Mouse (Mus musculus): ENCODE results near the gene Pum3.
A peak's percentile ranks its signal among the peaks of the same experiment; 100 is the strongest.

Gene Pum3

GRCm38 (mm10) chr19:27429745-27430251, at the start of gene Pum3:
Gene Pum3 (minus strand): TSS chr19:27429825.
- peak; percentile 87 to 89 for DNase-seq (ENCODE audit: low read depth in 1 of 2, low spot score in 2 of 2)

- DNase-seq (ENCODE audit: low read depth in 1 of 2, low spot score in 2 of 2) = no peak
Observed at GRCm38 (mm10) chr19:27466691-27467090, 37.1 kb upstream of the Pum3 start.

- no peak for DNase-seq (ENCODE audit: low read depth in 1 of 2, low spot score in 2 of 2)
Observed at GRCm38 (mm10) chr19:27462656-27463055, 33.0 kb upstream of the Pum3 start.

DNA sequence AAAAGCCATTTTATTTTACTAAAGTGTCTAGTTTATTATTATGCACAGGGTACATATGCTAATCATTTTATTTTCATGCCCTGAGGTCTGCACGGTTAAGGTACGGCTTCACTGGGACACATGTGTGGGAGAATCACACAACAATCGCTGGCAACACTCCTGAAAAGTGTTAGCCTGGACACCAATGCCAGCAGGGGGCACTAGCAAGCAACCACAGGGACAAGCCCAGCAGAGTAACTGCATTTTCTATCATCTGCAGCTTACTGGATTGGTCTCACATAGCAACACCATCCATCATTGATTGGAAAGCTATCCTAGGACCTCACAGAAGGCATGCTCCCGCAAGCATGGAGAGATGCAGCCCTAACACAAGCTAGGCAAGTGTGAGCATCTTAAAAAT, 20.8 kb upstream of the Pum3 start:
- no peak for DNase-seq (ENCODE audit: low read depth in 1 of 2, low spot score in 2 of 2)

- no peak for DNase-seq (ENCODE audit: low read depth in 1 of 2, low spot score in 2 of 2)
Observed at GRCm38 (mm10) chr19:27447515-27447914, 17.9 kb upstream of the Pum3 start.

GRCm38 (mm10) chr19:27441106-27441505, 11.5 kb upstream of the Pum3 start:
- no peak for DNase-seq (ENCODE audit: low read depth in 1 of 2, low spot score in 2 of 2)

DNA sequence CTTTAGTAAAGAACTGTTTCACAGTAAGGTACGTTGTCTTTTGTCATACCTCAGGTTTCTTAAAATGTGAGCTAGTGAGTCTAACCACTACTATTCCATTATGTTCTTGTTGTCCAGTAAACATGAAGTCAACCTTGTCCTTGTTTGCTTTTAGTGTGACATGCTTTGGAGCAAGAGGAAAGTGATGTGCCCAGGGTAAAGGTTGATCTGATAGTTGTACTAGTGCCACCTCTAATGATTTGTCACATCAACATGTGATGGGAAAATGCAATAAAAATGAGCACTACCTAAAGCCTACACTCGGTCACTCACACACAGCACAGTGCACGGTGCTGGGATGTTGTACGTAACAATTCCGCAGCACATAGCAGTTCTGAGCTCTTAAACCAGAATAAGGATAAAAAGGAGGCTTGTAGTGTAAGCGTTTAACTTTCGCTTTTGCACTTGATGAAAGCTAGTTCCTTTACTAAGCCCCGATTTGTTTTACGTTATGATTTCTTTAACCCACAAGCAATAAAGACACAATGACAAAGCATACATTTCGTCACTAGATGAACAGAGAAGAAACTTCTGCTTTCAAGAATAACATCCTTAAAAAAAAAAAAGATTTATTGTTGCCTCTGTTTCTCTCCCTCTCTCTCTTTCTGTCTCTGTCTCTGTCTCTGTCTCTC, 8.5 kb upstream of the Pum3 start:
- DNase-seq (ENCODE audit: low read depth in 1 of 2, low spot score in 2 of 2) = no peak

DNA sequence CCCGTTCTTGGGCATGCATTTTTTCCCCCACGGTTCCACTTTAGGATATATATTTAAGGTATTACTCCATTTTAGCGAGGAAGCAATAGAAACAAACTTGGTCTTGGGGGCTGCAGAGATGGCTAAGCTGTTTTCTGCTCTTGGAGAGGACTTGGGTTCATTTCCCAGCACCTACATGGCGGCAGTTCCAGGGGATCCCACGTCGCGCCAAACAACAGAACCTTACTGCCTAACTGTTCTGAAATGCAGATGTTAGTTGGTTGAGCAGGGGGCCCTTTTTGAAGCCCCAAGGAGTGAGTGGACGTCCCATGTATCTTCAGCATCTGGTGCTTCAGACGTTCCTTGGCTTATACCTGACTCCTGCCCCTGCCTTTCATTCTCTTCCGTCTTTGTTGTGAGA, 781 bp upstream of the Pum3 start:
- no peak for DNase-seq (ENCODE audit: low read depth in 1 of 2, low spot score in 2 of 2)

GRCm38 (mm10) chr19:27429281-27429680, 344 bp downstream of the Pum3 start:
- DNase-seq (ENCODE audit: low read depth in 1 of 2, low spot score in 2 of 2) = no peak

DNA sequence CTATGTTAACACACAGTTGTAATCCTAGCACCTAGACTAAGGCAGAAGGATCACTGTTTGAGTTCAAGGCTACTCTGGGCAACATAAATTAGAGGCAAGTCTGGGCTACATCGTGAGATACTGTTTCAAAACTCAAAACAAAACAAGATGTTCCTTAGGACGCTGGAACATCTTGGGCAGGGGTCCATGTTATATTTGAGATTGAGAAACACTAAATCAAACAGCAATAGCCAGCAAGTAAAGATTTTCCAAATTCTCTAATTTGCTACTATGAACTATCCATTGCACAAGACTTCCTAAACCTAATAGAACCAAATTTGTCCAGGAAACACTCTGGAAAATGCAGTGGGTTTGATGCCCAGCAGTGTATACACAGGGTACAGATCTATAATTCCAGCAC, 1.8 kb downstream of the Pum3 start:
- DNase-seq (ENCODE audit: low read depth in 1 of 2, low spot score in 2 of 2) = no peak

DNA sequence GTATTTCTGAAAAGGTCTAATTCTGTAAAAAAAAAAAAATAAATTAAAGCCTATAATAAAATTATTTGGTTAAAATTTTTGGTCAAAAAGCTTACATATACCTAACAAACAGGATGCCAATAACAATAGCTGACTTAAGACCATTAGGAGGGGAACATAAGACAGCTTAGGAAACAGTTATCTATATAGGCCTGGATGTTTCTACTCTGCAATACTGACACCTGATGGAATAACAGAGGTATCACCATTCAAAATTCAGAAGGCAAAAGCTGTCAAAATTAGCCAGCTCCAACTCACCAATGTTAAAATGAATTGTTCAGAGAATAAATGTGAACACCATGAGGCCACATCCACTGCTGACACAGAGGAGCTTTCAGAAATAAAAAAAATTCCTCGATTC, 3.2 kb downstream of the Pum3 start:
- DNase-seq (ENCODE audit: low read depth in 1 of 2, low spot score in 2 of 2) = no peak

DNA sequence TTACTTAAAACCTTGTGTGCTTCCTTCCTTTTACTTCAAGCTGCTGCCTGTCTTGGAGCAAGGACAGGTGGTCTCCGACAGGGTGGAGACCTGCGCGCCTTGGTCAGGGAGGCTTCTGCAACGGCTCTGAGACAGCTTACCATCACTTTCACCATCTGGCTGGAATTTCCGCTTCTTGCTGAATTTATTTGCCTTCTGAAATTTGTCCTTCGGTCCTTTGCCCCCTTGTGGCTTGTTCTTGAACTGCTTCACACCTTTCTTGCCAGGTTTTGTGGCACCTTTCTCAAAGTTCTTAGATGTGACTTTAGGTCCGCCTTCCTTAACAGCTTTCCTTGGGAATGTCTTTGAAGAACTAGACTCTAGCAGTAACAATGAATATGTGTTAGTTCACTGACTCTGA, 4.0 kb downstream of the Pum3 start:
- no peak for DNase-seq (ENCODE audit: low read depth in 1 of 2, low spot score in 2 of 2)

DNA sequence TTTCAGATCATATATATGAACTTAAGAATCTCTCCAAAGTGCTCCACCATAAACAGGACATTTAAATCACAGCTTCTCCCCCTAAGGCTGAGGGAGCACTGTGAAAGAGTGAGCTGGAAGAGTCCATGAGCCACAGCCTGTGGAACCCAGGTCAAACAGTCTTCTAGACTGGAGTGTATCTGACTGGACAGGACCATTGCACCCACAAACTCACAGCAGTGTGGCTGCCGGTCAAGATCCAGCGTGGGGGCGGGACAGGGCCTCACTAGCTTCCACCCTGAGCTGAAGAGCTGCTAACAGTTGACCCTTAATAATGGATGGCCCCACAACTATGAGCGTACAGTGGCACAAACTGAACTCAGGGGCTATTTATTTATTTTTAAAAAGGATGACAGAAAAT, 12.2 kb downstream of the Pum3 start:
- DNase-seq (ENCODE audit: low read depth in 1 of 2, low spot score in 2 of 2) = no peak

DNA sequence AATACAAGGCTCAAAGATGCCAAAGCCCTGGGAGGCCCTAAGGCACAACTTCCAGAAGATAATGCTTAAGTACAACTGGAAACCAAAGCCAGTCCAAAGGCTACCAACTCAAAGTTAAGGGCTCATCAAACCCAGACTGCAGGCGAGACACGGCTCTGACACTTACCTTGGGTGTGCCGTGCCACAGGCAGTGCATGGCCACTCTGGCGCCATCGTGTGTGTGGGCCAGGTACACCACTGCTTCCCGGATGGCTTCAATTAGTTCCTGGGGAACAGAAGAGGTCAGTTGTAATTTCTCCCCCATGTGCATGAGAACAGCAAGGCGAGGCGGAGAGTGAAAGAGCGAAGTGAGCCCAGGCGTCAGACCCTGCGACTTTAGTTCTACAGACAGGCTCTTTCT, 13.1 kb downstream of the Pum3 start:
- DNase-seq (ENCODE audit: low read depth in 1 of 2, low spot score in 2 of 2) = no peak

GRCm38 (mm10) chr19:27411340-27411739, 18.3 kb downstream of the Pum3 start:
- no peak for DNase-seq (ENCODE audit: low read depth in 1 of 2, low spot score in 2 of 2)

DNA sequence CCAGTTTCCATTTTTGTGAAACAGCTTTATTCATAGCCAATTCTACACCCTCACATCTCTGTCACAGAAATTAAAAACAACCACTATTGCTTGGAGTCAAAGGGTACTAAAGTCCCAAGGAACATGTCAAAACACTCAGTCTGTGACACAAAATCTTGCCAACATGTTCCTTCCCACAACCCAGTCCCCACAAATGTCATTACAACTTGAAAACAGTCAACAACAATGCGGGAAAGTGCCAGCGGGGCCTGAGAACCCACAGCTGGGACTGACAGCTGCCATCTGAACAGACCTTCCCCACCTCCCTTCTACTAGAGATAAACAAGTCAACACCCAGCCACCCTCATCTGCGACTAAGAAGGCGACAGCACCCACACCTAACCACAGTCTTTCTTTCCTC, 18.9 kb downstream of the Pum3 start:
- DNase-seq (ENCODE audit: low read depth in 1 of 2, low spot score in 2 of 2) = no peak

DNA sequence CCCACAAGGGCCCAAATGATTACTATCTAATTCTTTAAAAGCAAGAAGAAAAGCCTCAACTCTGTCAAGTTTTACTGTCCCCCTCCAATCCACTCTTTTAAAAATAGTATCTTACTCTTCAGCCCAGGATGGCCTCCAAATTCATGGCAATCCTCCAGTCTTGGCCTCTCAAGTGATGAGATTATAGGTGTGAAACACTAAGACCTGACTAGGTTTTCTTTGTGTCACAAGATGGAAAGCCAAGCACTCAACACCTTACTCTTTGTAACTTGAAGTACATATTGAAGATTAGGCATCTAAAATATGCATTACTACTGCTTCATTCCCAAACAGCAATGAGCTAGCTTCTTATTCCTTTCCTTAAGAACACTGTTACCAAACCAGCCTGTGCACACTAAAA, 19.8 kb downstream of the Pum3 start:
- DNase-seq (ENCODE audit: low read depth in 1 of 2, low spot score in 2 of 2) = no peak

DNA sequence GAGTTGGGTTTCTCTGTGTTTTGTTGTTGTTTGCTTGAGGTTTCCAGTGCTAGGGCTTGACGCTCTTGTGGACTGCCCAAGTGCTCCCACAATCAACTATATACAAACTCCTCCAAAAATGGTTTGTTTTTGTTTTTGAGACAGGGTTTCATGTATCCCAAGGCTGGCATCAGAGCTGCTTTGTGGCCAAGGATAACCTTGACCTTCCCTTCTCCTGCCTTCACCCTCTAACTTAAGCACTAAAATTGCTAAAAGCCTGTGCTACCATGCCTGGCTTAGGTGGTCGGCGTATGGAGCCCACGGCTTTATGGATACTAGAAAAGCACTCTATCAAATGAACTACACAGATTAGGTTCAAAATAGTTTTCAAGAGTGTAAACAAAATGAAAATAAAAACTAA, 20.4 kb downstream of the Pum3 start:
- no peak for DNase-seq (ENCODE audit: low read depth in 1 of 2, low spot score in 2 of 2)

- DNase-seq (ENCODE audit: low read depth in 1 of 2, low spot score in 2 of 2) = no peak
Observed at GRCm38 (mm10) chr19:27397797-27398196, 31.8 kb downstream of the Pum3 start.

- no peak for DNase-seq (ENCODE audit: low read depth in 1 of 2, low spot score in 2 of 2)
Observed at GRCm38 (mm10) chr19:27397223-27397622, 32.4 kb downstream of the Pum3 start.

DNA sequence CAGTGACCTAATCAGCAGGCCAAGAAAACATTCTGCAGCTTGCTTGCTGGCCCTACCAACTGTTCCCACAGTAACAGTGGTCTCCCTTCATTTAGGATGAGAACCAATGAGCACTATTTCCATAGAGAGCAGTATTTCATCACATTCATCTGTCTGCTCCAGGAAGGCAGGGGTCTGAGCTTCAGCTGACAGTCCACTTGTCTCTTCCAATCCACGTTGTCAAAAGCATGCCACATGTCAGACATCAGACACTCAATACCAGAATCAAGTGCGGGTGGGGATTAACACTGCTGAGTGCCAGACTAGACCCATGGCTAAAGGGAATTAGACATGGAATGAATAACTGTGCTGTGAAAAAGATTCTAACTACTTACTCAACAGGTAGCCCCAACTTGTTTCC, 32.9 kb downstream of the Pum3 start:
- DNase-seq (ENCODE audit: low read depth in 1 of 2, low spot score in 2 of 2) = no peak

- DNase-seq (ENCODE audit: low read depth in 1 of 2, low spot score in 2 of 2) = no peak
Observed at GRCm38 (mm10) chr19:27395936-27396335, 33.7 kb downstream of the Pum3 start.

DNA sequence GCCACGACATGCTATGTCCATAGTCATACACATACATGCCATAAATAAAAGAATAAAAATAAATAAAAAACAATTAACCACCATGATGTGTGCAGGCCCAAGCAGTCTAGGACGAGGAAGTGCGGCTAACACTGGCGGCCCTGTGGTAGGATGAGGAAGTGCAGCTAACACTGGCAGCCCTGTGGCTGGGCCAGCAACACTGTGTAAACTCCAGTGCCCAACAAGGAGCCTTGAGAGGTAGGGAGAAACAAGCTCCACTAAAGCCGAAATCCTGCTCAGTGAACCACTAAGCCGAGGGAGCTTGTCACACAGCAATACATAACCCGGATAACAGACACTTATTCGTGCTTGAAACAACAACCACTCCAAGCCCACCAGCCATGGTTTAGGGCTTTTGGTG, 34.1 kb downstream of the Pum3 start:
- DNase-seq (ENCODE audit: low read depth in 1 of 2, low spot score in 2 of 2) = no peak

Measured in monocyte, adult 2 months (primary cell).